Mouse (Mus musculus) left cerebral cortex, adult 9 months (tissue): ENCODE data around the gene Sp140.
"Not testable (repeated sequence)": the region's sequence is repeated elsewhere in the genome, so short reads cannot be mapped to it uniquely, and the experiment has no call there.

Source experiments
- DNase-seq, 2 experiments: peaks; one replicate each; pipeline ENCODE4 v3.0.0; 2022; ENCODE audit warnings: low spot score in 2 of 2

Sp140 gene

DNA sequence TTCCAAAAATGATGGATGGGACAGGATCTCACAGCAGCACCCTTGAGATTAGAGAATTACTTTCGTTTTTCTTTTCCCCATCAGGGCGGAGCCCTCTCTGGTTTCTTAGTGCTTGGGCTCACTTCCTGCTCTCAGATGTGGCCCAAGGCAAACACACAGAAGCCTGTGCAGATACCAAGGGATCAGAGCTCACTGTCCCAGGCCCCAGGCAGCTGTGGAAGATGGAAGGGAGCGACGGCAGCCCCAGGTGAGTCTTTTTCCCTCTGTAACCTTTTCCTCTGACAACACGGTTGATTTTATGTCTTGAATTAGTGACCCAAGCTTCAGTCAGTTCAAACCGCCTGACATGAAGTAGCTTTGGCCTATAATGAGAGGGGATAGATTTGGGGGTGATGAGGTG is 49.7 kb downstream of the Sp140 start, which contains the start of gene Sp100:
Gene Sp100, plus strand, starts transcription at position 108 of the 400 bp plus-strand sequence.
- not testable (repeated sequence) for DNase-seq

DNA sequence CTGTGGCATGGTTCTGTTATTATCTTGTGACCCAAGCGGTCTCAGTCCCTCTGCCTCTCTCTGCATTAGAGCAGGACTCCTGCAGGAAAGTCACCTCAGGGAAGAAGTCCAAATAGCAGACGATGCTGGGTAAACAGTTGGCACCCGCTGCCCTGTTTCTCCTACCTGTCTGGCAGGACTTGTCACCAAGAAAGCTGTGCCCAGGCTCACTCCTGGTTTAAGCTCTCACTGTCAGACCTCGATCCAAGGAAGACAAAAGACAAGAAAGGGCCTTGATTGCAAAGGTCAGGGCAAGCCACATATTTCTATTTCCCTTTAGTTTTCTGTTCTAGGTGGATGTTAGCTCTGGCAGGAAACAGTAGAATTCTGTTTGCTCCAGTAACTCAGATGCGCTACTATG is 50.3 kb downstream of the Sp140 start:
- not testable (repeated sequence) for DNase-seq

DNA sequence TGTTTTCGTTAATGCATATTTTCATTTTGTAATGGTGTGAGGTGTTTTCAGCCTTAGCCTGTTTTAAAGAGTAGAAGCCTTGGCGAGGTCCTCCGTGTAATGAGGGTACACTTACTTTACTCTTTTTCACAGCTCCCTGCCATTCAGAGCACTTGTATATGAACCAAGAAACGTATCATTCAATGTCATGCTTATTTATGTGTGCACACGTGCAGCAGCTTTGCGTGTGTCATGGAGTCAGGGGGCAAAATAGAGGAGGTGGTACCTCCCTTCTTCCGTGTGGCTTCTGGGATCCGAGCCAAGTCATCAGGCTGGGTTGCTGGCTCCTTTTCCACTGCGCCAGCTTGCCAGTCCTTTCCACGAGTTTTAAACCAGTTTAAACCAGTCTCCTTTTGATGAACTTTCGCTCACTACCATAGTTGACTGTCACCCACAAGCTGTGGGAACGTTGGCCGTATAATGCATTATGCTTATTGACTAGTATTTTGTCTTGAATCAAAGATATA is 51.6 kb downstream of the Sp140 start:
- not testable (repeated sequence) for DNase-seq

DNA sequence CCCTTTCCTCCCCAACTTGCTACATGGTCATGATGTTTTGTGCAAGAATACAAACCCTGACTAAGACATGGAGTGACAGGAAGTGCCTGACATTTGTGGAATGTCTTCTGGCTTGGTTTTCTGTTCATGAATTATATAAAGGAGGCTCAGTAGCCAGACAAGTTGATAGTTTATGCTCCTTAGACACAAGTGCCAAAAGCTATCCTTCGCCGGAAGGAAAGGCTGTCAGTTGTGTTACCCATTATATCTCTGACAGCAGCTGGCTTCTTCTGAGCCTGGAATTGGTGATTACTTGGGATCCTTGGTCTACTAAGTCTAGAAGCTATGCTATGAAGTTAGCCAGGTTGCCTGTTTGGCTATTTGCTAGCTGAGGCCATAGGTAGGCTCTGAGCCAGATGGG is 57.0 kb downstream of the Sp140 start:
- not testable (repeated sequence) for DNase-seq

DNA sequence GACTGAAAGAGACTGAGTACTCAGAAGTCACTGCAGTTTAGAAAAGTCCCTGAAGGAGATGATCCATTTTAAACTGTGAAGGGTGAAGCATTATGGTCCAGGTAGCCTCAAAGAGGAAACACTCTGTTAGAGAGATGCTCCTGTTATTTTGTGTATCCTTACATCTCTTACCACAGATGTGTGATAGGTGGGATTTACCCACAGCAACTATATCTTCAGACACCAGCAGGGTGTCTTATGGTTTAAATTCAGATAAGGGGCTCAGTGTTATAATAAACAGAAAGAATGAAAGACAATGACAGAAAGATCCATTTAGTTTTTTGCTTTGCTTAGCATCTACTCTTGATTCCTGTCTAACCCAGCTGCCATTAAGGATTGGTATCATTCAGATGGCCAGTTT is 64.1 kb downstream of the Sp140 start:
- DNase-seq = no peak

DNA sequence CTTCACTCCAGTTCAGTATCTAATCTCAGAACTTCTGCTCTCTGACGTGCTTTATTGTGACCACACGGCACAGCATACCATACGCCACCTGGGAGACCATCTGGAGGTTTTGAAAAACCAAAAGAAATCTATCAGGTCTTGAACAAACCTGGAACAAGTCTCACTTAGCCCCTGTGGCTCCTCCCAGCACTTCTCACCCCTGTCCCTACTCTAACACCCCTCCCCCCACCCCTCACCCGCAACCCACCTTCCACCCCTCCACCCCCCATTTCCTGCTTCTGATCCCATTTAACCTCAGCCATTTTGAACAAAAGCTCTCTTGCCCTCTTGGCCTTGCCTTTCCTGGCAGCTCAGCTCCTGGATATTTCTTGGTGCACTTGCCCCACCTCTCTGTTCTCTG is 80.0 kb downstream of the Sp140 start:
- DNase-seq = no peak

- no peak for DNase-seq
Observed at GRCm38 (mm10) chr1:85686666-85687065, 86.5 kb downstream of the Sp140 start.

GRCm38 (mm10) chr1:85687346-85687745 is 87.2 kb downstream of the Sp140 start:
- no peak for DNase-seq

DNA sequence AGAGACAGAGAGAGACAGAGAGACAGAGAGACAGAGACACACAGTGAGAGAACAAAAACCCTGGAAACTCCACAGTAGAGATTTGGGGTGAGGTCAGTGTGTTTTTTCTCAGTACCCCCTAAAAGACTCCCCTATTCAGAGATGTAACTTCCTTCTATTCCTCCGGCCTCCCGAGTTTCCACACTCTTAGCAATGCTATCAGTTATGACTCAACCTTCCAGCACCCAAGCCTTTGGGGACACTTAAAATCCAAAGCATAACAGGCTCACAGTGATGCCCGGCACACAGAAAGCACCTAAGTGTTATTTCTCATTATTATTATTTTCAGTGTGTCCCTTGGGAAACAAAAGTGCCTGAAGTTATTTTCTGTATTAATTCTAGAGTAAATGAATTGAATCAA is 90.4 kb downstream of the Sp140 start:
- no peak for DNase-seq

DNA sequence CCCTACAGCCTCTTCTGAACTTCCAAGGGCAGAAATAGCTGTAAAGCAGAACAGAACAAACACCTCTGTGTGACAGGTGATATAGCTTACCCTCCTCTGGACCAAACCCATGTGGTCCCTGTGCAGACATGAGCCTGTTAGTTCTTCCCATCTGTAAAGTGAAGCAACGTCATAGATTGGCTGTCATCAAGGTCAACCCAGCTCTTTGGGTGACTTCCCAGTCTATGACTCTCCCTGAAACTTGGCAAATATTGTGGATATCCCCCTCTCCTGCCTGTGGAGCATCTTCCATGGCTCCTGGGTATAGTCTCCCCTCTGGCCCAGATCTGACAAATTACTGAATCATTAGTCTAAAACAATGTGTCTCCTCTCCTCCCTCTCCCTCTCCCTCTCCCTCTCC is 92.1 kb downstream of the Sp140 start:
- no peak for DNase-seq

GRCm38 (mm10) chr1:85693280-85693679 is 93.1 kb downstream of the Sp140 start:
- no peak for DNase-seq
